Mouse (Mus musculus): ENCODE measurements at regions not wholly inside any gene's neighbourhood (a gene's known extent, or its start where the extent isn't known, plus 50 kb on each side); places are given as distances from the start of the nearest gene placed in this dataset.
"Not testable (repeated sequence)": the region's sequence is repeated elsewhere in the genome, so short reads cannot be mapped to it uniquely, and the experiment has no call there.

GRCm38 (mm10) chr13:103620958-103621357 is 153.4 kb downstream of the Srek1 start:
- not testable (repeated sequence) for DNase-seq

DNA sequence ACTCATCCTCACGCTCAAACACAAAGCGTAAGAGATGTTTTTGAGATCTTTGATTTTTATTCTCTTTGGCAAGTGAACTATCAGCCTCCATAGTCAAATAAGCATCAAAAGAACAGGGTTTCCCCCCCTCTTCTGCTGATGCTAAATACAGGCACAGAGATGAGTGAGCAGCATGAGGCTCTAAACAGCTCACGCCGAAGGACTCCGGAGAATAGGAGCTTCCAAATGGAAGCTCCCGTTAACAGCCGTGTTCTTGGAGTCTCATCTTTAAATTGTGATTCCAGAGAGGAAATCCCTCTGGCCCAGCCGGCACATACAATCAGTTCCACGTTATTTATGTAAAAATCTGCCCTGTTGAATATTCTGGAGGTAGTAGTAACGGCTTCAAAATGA is 161.1 kb downstream of the Srek1 start:
- DNase-seq = no peak

DNA sequence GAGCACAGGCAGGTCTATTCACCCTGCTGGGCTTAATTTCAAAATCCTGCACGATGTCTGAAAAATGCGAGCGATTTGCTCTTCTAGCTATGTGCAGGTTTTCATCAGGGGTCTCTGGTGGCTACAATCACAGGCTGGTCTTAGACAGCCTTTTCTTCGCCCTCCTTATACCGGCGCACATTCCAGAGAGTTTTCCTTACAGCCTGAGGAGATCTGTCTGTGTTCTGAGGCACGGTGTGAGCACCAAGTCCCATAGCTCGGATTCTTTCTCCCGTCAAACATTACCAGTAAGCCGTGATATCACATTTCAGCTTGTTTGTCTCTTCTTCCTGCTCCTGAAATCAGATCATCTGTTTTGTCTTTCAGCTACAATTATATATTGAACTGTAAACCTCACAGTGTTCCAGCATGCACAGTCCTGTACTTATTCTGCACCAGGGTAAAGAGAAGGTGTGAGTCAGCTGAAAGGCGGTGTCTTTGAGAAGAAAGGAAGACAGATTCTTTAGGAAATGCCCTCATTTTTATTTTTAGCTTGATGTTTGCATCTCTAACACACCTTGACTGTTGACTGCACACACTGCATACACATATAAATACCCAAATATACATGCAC is 161.6 kb downstream of the Srek1 start:
- no peak for DNase-seq

- no peak for DNase-seq
Measured at GRCm38 (mm10) chr13:103602302-103602701, 172.1 kb downstream of the Srek1 start.

GRCm38 (mm10) chr13:103592371-103592770 is 182.0 kb downstream of the Srek1 start:
- DNase-seq = no peak

GRCm38 (mm10) chr13:103591874-103592273 is 182.5 kb downstream of the Srek1 start:
- DNase-seq = no peak

- DNase-seq = peak; percentile 9
Measured at GRCm38 (mm10) chr13:103591381-103591780, 183.0 kb downstream of the Srek1 start.

DNA sequence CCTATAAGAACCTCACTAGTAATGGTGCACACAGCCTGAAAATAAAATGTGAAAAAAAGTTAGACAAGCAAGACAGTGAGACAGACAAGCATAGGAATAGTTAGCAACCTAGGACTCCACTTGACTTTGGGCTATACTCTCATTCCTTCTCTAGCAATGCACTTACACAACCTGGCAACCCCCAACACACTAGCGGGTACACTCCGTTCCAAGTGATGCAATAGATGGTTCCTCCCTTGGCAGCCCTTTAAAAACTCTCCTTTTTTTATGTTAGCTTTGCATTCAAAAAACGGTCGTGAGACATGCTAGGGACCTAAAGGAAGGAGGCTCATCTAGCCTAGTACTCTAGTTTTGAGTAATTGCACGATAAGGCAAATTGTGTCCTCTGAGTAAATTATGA is 184.8 kb downstream of the Srek1 start:
- no peak for DNase-seq

DNA sequence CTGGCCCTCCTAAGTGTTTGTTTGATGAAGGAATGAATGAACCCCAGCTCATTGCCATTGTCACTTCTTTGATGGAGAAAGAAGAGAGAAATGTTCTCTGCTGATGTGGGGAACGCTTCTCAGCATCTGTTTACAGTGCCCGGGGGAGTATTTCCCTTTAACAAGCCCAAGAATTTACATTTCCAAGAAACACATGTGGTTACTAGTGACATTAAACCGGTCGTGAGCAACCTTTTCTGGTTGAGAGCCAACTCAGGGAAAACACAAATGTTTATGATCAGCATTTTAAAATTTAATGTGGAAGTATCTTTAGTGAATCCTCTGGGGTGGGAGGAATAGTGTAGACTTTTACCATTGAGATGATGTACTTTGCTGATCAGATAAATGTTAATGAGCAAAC is 197.6 kb downstream of the Srek1 start:
- no peak for DNase-seq

GRCm38 (mm10) chr13:103564715-103565114 is 209.7 kb downstream of the Srek1 start:
- DNase-seq = no peak

DNA sequence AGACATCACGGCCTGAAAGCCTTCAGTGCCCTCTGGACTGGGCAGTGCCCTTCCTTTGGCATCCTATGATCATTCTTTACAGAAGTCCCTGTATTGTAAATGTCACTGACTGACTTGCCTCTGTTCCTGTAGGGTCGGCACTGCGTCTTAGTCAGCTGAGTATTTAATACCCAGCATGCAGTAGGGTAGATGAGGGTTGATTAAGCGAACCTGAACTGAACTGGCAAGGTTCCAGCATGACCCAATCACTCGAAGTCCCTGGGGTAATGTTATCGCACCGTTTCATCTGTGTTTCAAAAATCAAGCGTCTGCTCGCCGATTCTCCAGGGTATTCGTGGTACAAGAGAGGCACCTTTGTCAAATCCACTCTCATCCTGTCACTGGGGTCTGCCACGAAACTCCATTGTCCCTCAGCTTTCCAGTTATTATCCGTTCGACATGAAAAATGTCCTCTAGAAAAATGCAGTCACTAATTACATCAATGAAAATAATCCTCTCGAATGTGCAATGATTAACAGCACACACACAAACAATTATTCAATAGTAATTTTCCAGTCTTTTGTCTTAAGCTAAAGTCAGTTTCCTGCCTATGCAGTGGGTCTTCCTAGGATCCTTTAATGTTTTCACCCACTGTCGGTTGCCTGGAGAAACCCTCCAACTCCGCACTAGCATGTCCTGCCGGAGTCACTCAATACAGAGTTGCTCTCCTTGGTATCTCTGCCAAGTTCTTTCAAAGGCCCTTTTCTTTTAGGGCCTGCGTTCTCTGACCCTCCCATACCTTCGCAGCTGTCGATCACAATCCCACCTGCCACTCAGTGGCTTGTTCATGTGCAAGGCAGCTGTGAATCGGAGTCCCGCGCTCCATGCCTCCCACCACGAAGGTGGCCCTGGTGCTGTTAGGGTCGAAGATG is 212.4 kb downstream of the Srek1 start:
- no peak for DNase-seq

DNA sequence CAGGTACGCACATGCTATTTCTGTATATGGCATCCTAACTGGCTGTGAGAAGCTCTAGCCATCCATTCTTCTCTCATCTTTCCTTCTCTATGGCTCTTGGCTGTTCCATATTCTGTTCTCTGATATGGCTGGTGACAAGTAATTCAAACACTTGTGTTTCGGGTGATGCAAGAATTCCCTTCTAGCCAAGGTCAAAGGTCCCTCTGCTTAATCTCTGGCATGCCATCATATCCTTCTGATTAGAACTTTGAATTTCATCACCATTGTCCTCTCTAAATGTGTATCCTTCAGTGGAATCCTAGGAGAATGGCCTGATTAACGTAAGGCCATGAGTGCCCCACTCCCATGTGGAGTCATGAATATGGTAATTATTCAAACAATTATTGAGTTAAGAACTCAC is 215.5 kb downstream of the Srek1 start:
- DNase-seq = peak; percentile 13

GRCm38 (mm10) chr13:103539577-103539976 is 205.3 kb upstream of the Mast4 start:
- peak; percentile 86 for DNase-seq

DNA sequence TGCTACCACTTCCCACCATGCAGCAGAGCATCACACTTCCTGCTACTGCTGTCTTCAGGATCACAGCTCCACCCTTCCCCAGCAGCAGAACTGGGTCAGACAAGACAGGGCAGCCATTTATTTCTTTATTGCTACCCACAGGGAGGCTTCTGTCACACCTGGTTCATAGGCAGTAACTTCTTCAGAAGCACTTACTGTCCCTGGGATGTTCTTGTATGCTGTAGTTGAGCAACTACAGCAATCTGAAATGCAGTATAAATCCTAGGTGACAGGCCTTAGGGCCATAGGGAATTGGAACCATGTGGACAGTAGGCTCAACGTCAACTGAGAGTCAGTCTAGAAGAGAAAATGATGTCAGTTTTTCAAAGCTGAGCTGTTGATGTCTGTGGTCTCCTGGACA is 179.5 kb upstream of the Mast4 start:
- no peak for DNase-seq

DNA sequence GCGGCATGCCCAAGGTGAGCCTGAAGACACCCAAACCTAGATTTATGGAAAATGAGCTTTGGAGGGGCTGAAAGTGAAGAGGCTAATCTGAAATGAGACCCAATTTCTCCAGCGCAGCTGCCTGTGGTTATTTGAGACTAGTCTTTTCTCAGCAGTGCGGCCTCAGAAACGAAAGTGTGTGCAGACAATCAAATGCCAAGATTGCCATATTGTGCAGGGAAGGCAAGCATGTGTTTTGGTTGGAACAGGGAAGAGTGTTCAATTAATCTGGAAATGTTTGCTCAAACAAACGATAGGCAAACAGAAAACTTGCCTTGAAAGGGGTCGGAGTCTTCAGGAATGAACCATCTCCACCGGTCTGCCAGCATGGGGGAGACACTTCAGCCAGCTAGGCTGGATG is 178.2 kb upstream of the Mast4 start:
- DNase-seq = no peak

GRCm38 (mm10) chr13:103504987-103505386 is 170.7 kb upstream of the Mast4 start:
- DNase-seq = no peak

DNA sequence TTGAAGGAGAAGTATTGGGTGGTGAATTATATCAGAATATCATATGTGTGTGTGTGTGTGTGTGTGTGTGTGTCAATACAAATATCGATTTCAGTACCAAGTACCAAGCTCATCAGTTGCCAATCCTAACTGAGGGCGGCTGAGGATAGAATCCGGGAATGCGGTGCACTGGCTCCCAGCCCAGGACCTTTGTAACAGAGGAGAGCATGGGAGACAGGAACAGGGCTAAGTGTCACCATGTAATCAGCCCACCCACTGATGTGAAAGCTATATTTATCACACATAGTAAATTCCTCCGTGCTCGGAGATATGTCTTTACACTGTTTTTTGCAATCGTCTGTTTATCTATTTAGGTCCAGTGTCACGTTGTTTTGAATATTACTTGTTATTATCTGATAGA is 165.1 kb upstream of the Mast4 start:
- no peak for DNase-seq

- peak; percentile 65 for DNase-seq
Measured at GRCm38 (mm10) chr13:103494371-103494770, 160.1 kb upstream of the Mast4 start.

GRCm38 (mm10) chr13:103493567-103493966 is 159.3 kb upstream of the Mast4 start:
- peak; percentile 93 for DNase-seq

DNA sequence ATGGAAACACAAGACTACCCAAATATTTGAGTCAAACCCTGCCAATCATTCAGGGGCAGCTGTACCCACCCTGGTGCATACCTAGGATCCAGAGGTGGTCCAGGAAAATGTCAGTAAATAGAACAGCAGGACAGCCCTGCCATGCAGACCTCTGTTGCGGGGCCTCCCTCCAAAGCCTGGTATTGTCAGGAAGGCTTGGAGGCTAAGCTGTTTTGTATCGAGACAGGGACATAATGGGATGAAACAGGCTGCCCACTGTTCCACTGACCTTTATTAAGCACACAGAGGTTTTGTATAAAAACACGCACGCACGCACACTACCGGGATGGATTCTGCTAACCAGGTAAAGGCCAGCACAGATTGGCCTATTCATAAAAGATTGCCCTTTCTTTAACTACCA is 155.8 kb upstream of the Mast4 start:
- DNase-seq = no peak

GRCm38 (mm10) chr13:103484092-103484491 is 149.8 kb upstream of the Mast4 start:
- peak; percentile 53 for DNase-seq

- no peak for DNase-seq
Measured at GRCm38 (mm10) chr13:103483392-103483791, 149.1 kb upstream of the Mast4 start.

DNA sequence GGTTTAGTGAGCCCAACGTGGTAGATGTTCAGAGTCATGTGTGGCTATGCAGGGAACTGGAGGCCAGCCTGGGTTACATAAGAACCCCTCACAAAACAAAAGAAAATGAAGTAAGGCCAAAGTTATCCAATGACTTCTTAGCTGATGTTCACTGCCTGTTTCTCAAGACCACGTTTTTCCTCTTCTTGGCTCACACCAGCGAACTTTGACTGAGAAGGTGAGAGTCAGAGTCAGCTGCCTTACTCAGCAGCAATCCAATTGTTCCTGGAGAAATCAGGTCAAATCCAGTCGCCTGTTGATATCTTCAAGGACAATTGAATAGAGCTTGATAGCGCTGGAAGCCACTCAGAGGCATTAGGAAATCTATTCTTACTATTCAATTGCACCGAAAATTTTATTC is 142.0 kb upstream of the Mast4 start:
- DNase-seq = peak; percentile 55

DNA sequence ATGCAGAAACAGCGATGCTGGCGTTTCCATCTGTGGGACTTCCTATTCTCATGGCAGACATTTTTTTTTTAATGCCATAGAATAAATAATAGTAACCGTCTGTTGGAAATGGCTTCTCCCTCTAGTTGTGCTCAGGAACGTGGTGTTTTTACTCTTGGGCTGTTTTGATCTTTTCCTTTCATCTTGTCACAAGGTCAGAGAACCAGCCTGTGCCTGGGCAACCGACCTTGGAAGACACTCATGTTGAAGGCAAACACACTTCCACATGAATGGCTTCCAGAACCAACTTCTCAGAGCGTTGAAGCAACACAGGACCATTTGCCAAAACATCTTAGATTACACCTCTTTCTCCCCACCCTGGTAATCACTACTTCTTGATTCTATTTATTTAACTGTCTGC is 137.9 kb upstream of the Mast4 start:
- peak; percentile 44 for DNase-seq
